In the genomic region with DNA sequence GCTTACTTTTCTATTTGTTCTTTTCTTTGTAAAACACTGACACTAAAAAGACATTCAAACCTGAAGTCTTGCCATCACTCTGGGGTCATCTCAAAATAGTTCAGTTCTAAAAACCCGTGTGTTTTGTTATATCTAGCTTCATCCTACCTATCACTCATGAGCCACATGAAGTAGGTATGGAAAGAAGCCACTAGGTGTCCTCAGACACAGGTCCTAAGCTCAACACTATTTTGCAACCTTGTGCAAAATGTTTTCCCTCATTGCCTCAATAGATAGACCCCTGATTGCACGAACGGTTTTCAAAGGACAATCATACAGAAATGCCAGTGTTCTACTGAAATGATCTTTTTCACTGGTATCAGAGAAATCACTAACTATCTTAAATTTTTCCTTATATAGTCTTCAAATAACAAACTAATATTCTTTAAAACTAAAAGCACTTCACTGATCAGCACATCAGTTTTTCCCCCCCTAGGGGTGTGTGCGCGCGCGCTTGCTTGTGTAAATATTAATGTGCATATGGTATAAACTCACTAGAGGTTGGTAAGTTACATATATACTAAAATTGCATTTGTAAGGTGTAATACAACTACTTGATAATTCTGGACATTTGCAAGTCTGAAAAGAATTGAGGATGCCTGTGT, we compare ENCODE assay signal across 12 mouse cellular contexts. TPM values are rescaled to one million over a fixed set of nuclear protein-coding genes. Genes with fewer than 3 reads are reported as not detected.
DNase-seq lines count a peak whose midpoint lies in the region; ATAC-seq and TF ChIP-seq lines count a peak whose summit lies in the region.
"Not testable (repeated sequence)": the region's sequence is repeated elsewhere in the genome, so short reads cannot be mapped to it uniquely, and the experiment has no call there.
"Had no signal": no experiment of that assay in that cellular context is flagged by ENCODE, and none has a peak within 500 bp of the region (broad histone marks: within the 10 kb centered on the region; RNA-seq: fewer than 3 reads in every experiment).

No protein-coding gene starts in this region.

- H3K79me2 ChIP-seq in CH12.LX (replicated peaks; ENCODE audit: control insufficient read depth, extremely low read depth, insufficient read depth, poor library complexity, severe bottlenecking), result not testable (repeated sequence)

- dilution Hi-C loops in CH12.LX (cut with MboI; ENCODE audit: extremely low pct_ligation_motif_present, extremely low pct_unique_long_range_greater_than_20kb, low sequenced_read_pairs), result not testable (repeated sequence)

- not testable (repeated sequence) for H3K9me3 ChIP-seq in CH12.LX (replicated peaks; ENCODE audit: low read length); forebrain, embryonic 14.5 days (replicated peaks; ENCODE audit: control insufficient read depth, low read length); hindbrain, embryonic 11.5 days (ENCODE audit: control insufficient read depth, low read length); kidney, embryonic 15.5 days (replicated peaks); liver, postnatal 0 days (ENCODE audit: low read length); midbrain, embryonic 15.5 days

- peak overlapping the region in 1 of 3 experiments; percentile 34 for H3K4me3 ChIP-seq in CH12.LX (replicated peaks in 1 of 3; ENCODE audit: low read depth in 2 of 3, low read length in 2 of 3, poor library complexity in 1 of 3)
- not testable (repeated sequence) for H3K4me3 ChIP-seq in forebrain, embryonic 14.5 days (ENCODE audit: low read depth, low read length); hindbrain, embryonic 11.5 days (ENCODE audit: low read depth, low read length); liver, postnatal 0 days (ENCODE audit: low read depth, low read length)
- H3K4me3 ChIP-seq in kidney, embryonic 15.5 days (replicated peaks), result 0 out of 2 replicates have a peak overlapping the region, but pooled peaks have one; percentile 17
- 0 out of 2 replicates have a peak overlapping the region, but pooled peaks have one; percentile 13 for H3K4me3 ChIP-seq in midbrain, embryonic 15.5 days

- TF ChIP-seq RAD21 in CH12.LX (IDR thresholded peaks at IDR 0.05; ENCODE audit: low read depth, low read length), result not testable (repeated sequence)

- not testable (repeated sequence) for TF ChIP-seq CTCF in CH12.LX (conservative IDR thresholded peaks at IDR 0.05 in 1 of 2, IDR thresholded peaks at IDR 0.05 in 1 of 2; ENCODE audit: low read depth in 2 of 2, low read length in 2 of 2); liver, postnatal 0 days (IDR thresholded peaks at IDR 0.05; ENCODE audit: low read depth)

- not testable (repeated sequence) for DNase-seq in CH12.LX (ENCODE audit: extremely low read depth); forebrain, embryonic 14.5 days (ENCODE audit: low spot score); hindbrain, embryonic 11.5 days (ENCODE audit: low spot score); liver, postnatal 0 days
- DNase-seq in thymus, postnatal 4 days, result peak; percentile 9

- H3K4me1 ChIP-seq in CH12.LX (ENCODE audit: control insufficient read depth in 1 of 2, insufficient read depth in 2 of 2); forebrain, embryonic 14.5 days (ENCODE audit: control insufficient read depth, insufficient read depth, low read length); hindbrain, embryonic 11.5 days (replicated peaks; ENCODE audit: control insufficient read depth, insufficient read depth, low read length); kidney, embryonic 15.5 days; liver, postnatal 0 days (ENCODE audit: insufficient read depth); midbrain, embryonic 15.5 days: not testable (repeated sequence)

- not testable (repeated sequence) for TF ChIP-seq EP300 in CH12.LX (IDR thresholded peaks at IDR 0.05; ENCODE audit: low read length); liver, postnatal 0 days (IDR thresholded peaks at IDR 0.05; ENCODE audit: low read depth)

- H3K9ac ChIP-seq in CH12.LX (ENCODE audit: insufficient read depth, low read depth), result peak overlapping the region; percentile 48; the same call in 1 of the 2 replicates
- not testable (repeated sequence) for H3K9ac ChIP-seq in forebrain, embryonic 14.5 days (ENCODE audit: low read length); hindbrain, embryonic 11.5 days (ENCODE audit: low read depth, low read length); kidney, embryonic 15.5 days; liver, postnatal 0 days (replicated peaks); midbrain, embryonic 15.5 days

- not testable (repeated sequence) for TF ChIP-seq POLR2A in CH12.LX (IDR thresholded peaks at IDR 0.05; ENCODE audit: low read depth, low read length)

- H3K36me3 ChIP-seq in CH12.LX (replicated peaks in 1 of 2; ENCODE audit: control insufficient read depth in 1 of 2, insufficient read depth in 1 of 2, low read length in 1 of 2); forebrain, embryonic 14.5 days (ENCODE audit: control insufficient read depth, insufficient read depth, low read length); hindbrain, embryonic 11.5 days (ENCODE audit: control insufficient read depth, insufficient read depth, low read length); kidney, embryonic 15.5 days; liver, postnatal 0 days (replicated peaks; ENCODE audit: insufficient read depth, low read length); midbrain, embryonic 15.5 days (replicated peaks): not testable (repeated sequence)

- WGBS in forebrain, embryonic 14.5 days, result under 1% methylated on average over 4 of the region's 7 CpGs
- under 1% methylated on average over 4 of the region's 7 CpGs for WGBS in hindbrain, embryonic 11.5 days
- under 1% methylated on average over 4 of the region's 7 CpGs for WGBS in kidney, embryonic 15.5 days
- WGBS in liver, postnatal 0 days (ENCODE audit: insufficient replicate concordance), result under 1% methylated on average over 4 of the region's 7 CpGs
- 0% methylated on average over 4 of the region's 7 CpGs for WGBS in midbrain, embryonic 15.5 days

- in situ Hi-C loops in CH12.LX (cut with MboI; ENCODE audit: low pct_ligation_motif_present, low pct_unique_long_range_greater_than_20kb, low sequenced_read_pairs), result not testable (repeated sequence)

- peak; percentile 76 for ATAC-seq in common myeloid progenitor, adult 5-6 weeks (replicated peaks; ENCODE audit: low read depth, poor library complexity, severe bottlenecking)
- peak; percentile 6; the same call in 1 of the 2 replicates for ATAC-seq in forebrain, embryonic 14.5 days
- ATAC-seq in hindbrain, embryonic 11.5 days (ENCODE audit: low FRiP score), result peak; percentile 23
- peak; percentile 33 for ATAC-seq in kidney, embryonic 15.5 days (replicated peaks; ENCODE audit: low FRiP score)
- ATAC-seq in liver, postnatal 0 days, result peak; percentile 43
- ATAC-seq in midbrain, embryonic 15.5 days (replicated peaks), result peak; percentile 2; the same call in 1 of the 2 replicates

- H3K4me2 ChIP-seq in CH12.LX (ENCODE audit: insufficient read depth, low read depth, poor library complexity, severe bottlenecking); forebrain, embryonic 14.5 days (ENCODE audit: low read length); hindbrain, embryonic 11.5 days (replicated peaks; ENCODE audit: low read depth, low read length); kidney, embryonic 15.5 days; liver, postnatal 0 days (ENCODE audit: low read depth, low read length): not testable (repeated sequence)
- H3K4me2 ChIP-seq in midbrain, embryonic 15.5 days, result peak overlapping the region; percentile 36

- not testable (repeated sequence) for H3K27ac ChIP-seq in CH12.LX (ENCODE audit: insufficient read depth, low read depth); forebrain, embryonic 14.5 days (ENCODE audit: low read depth, low read length); hindbrain, embryonic 11.5 days (ENCODE audit: low read depth, low read length); kidney, embryonic 15.5 days; liver, postnatal 0 days (ENCODE audit: low read depth); midbrain, embryonic 15.5 days

- not testable (repeated sequence) for H3K27me3 ChIP-seq in CH12.LX (replicated peaks); forebrain, embryonic 14.5 days (replicated peaks; ENCODE audit: control insufficient read depth, insufficient read depth, low read length); hindbrain, embryonic 11.5 days (ENCODE audit: control insufficient read depth, insufficient read depth, low read length); kidney, embryonic 15.5 days; liver, postnatal 0 days (ENCODE audit: insufficient read depth, low read length); midbrain, embryonic 15.5 days (replicated peaks)

RNA-seq across cellular contexts. Expression of a gene that starts 0.4 kb away (rescaled TPM):
- total RNA-seq in CH12.LX (2012; rRNA removed) (7.9 and 8.6 TPM in 2 replicates), CH12.LX (2014; rRNA removed) (6.4 and 6.5 TPM in 2 replicates)
- 5.8 and 7.5 TPM in 2 replicates for polyA plus RNA-seq in CH12.LX (2012; ENCODE audit: insufficient read length, low read depth)
- 8.2 and 9.0 TPM in 2 replicates for total RNA-seq in common myeloid progenitor, adult 5-6 weeks (2017)
- 5.0 and 8.2 TPM in 2 replicates for polyA plus RNA-seq in forebrain, embryonic 14.5 days (2014; fragmentation: Nextera tagmentation; extraction: Ambion mirVana)
- polyA plus RNA-seq in hindbrain, embryonic 11.5 days (2014; fragmentation: Nextera tagmentation; extraction: Ambion mirVana), result 10.1 and 13.0 TPM in 2 replicates
- 8.3 and 9.1 TPM in 2 replicates for polyA plus RNA-seq in kidney, embryonic 15.5 days (2015; fragmentation: Nextera tagmentation; extraction: Ambion mirVana)
- 3.3 and 3.9 TPM in 2 replicates for polyA plus RNA-seq in liver, postnatal 0 days (2015; fragmentation: Nextera tagmentation; extraction: Ambion mirVana)
- polyA plus RNA-seq in midbrain, embryonic 15.5 days (2015; fragmentation: Nextera tagmentation; extraction: Ambion mirVana), result 8.3 and 9.6 TPM in 2 replicates

RNA-seq across cellular contexts. Expression of a gene that starts 0.8 kb away (rescaled TPM):
- 0.46 TPM in 1 of 2 replicates, not detected in the other for total RNA-seq in CH12.LX (2012; rRNA removed)
- total RNA-seq in CH12.LX (2014; rRNA removed), result 1.8 and 3.1 TPM in 2 replicates
- polyA plus RNA-seq in CH12.LX (2012; ENCODE audit: insufficient read length, low read depth), result 1.8 TPM in 1 of 2 replicates, not detected in the other
- 2.6 TPM in 1 of 2 replicates, not detected in the other for total RNA-seq in common myeloid progenitor, adult 5-6 weeks (2017)
- polyA plus RNA-seq in forebrain, embryonic 14.5 days (2014; fragmentation: Nextera tagmentation; extraction: Ambion mirVana), result 0.62 and 0.78 TPM in 2 replicates
- 0.54 and 1.2 TPM in 2 replicates for polyA plus RNA-seq in hindbrain, embryonic 11.5 days (2014; fragmentation: Nextera tagmentation; extraction: Ambion mirVana)
- 0.69 TPM in 1 of 2 replicates, not detected in the other for polyA plus RNA-seq in kidney, embryonic 15.5 days (2015; fragmentation: Nextera tagmentation; extraction: Ambion mirVana)
- 1.8 and 1.9 TPM in 2 replicates for polyA plus RNA-seq in liver, postnatal 0 days (2015; fragmentation: Nextera tagmentation; extraction: Ambion mirVana)
- polyA plus RNA-seq in midbrain, embryonic 15.5 days (2015; fragmentation: Nextera tagmentation; extraction: Ambion mirVana), result 1.6 TPM in 1 of 2 replicates, not detected in the other
- total RNA-seq: adrenal gland, adult 8-10 months; heart, postnatal 25 days had no signal
- polyA plus RNA-seq: embryonic facial prominence, embryonic 12.5 days; neural tube, embryonic 14.5 days had no signal

RNA-seq across cellular contexts. Expression of a gene that starts 16.8 kb away (rescaled TPM):
- total RNA-seq in CH12.LX (2012; rRNA removed), result 216 and 364 TPM in 2 replicates
- 343 and 349 TPM in 2 replicates for total RNA-seq in CH12.LX (2014; rRNA removed)
- polyA plus RNA-seq in CH12.LX (2012; ENCODE audit: insufficient read length, low read depth), result 225 and 226 TPM in 2 replicates
- 105 and 124 TPM in 2 replicates for total RNA-seq in common myeloid progenitor, adult 5-6 weeks (2017)
- polyA plus RNA-seq in forebrain, embryonic 14.5 days (2014; fragmentation: Nextera tagmentation; extraction: Ambion mirVana), result 23.7 TPM in 2 replicates
- polyA plus RNA-seq in hindbrain, embryonic 11.5 days (2014; fragmentation: Nextera tagmentation; extraction: Ambion mirVana), result 32.0 and 39.2 TPM in 2 replicates
- 26.0 and 26.9 TPM in 2 replicates for polyA plus RNA-seq in kidney, embryonic 15.5 days (2015; fragmentation: Nextera tagmentation; extraction: Ambion mirVana)
- 37.3 and 40.6 TPM in 2 replicates for polyA plus RNA-seq in liver, postnatal 0 days (2015; fragmentation: Nextera tagmentation; extraction: Ambion mirVana)
- 15.9 and 16.0 TPM in 2 replicates for polyA plus RNA-seq in midbrain, embryonic 15.5 days (2015; fragmentation: Nextera tagmentation; extraction: Ambion mirVana)

RNA-seq across cellular contexts. Expression of a gene that starts 32.1 kb away (rescaled TPM):
- total RNA-seq in CH12.LX (2012; rRNA removed) (4.3 and 4.5 TPM in 2 replicates), CH12.LX (2014; rRNA removed) (9.4 and 10.5 TPM in 2 replicates)
- 1.7 and 2.3 TPM in 2 replicates for polyA plus RNA-seq in CH12.LX (2012; ENCODE audit: insufficient read length, low read depth)
- total RNA-seq in common myeloid progenitor, adult 5-6 weeks (2017), result 0.39 and 2.5 TPM in 2 replicates
- 6.7 and 7.0 TPM in 2 replicates for polyA plus RNA-seq in forebrain, embryonic 14.5 days (2014; fragmentation: Nextera tagmentation; extraction: Ambion mirVana)
- 8.0 and 10.3 TPM in 2 replicates for polyA plus RNA-seq in hindbrain, embryonic 11.5 days (2014; fragmentation: Nextera tagmentation; extraction: Ambion mirVana)
- 5.9 and 8.4 TPM in 2 replicates for polyA plus RNA-seq in kidney, embryonic 15.5 days (2015; fragmentation: Nextera tagmentation; extraction: Ambion mirVana)
- 2.7 and 3.7 TPM in 2 replicates for polyA plus RNA-seq in liver, postnatal 0 days (2015; fragmentation: Nextera tagmentation; extraction: Ambion mirVana)
- polyA plus RNA-seq in midbrain, embryonic 15.5 days (2015; fragmentation: Nextera tagmentation; extraction: Ambion mirVana), result 9.9 and 10.5 TPM in 2 replicates

RNA-seq across cellular contexts. Expression of a gene that starts 34.9 kb away (rescaled TPM):
- total RNA-seq in CH12.LX (2012; rRNA removed) (5.4 and 7.4 TPM in 2 replicates), CH12.LX (2014; rRNA removed) (10.5 and 10.6 TPM in 2 replicates)
- polyA plus RNA-seq in CH12.LX (2012; ENCODE audit: insufficient read length, low read depth), result 12.0 and 12.4 TPM in 2 replicates
- total RNA-seq in common myeloid progenitor, adult 5-6 weeks (2017), result 7.7 and 8.0 TPM in 2 replicates
- polyA plus RNA-seq in forebrain, embryonic 14.5 days (2014; fragmentation: Nextera tagmentation; extraction: Ambion mirVana), result 29.3 and 33.3 TPM in 2 replicates
- 34.9 and 39.4 TPM in 2 replicates for polyA plus RNA-seq in hindbrain, embryonic 11.5 days (2014; fragmentation: Nextera tagmentation; extraction: Ambion mirVana)
- polyA plus RNA-seq in kidney, embryonic 15.5 days (2015; fragmentation: Nextera tagmentation; extraction: Ambion mirVana), result 34.4 and 34.7 TPM in 2 replicates
- 20.0 and 21.3 TPM in 2 replicates for polyA plus RNA-seq in liver, postnatal 0 days (2015; fragmentation: Nextera tagmentation; extraction: Ambion mirVana)
- polyA plus RNA-seq in midbrain, embryonic 15.5 days (2015; fragmentation: Nextera tagmentation; extraction: Ambion mirVana), result 21.1 and 21.9 TPM in 2 replicates

Comparison
In these comparisons a context has a peak if more than half of its experiments do, and no peak if none do; other contexts are left out.
1. ATAC-seq: peak in every context shown above with its lines; median percentile 76 in common myeloid progenitor, adult 5-6 weeks; 43 in liver, postnatal 0 days; 33 in kidney, embryonic 15.5 days; 23 in hindbrain, embryonic 11.5 days; 6 in forebrain, embryonic 14.5 days; 2 in midbrain, embryonic 15.5 days.